Mouse (Mus musculus): Measurements from ENCODE around the gene Pbx1. TPM values are rescaled to one million over a fixed set of nuclear protein-coding genes. Genes with fewer than 3 reads are reported as not detected.

The Pbx1 gene
- polyA plus RNA-seq, 1 experiment from 2014 or later: 48.8 TPM

GRCm38 (mm10) chr1:168292106-168292505, 140.0 kb downstream of the Pbx1 start:
- TF ChIP-seq CTCF (IDR thresholded peaks at IDR 0.05; ENCODE audit: low read depth): no peak
- no peak overlapping the region for H3K9ac ChIP-seq
- H3K27ac ChIP-seq (ENCODE audit: low read depth): no peak overlapping the region
- H3K36me3 ChIP-seq (ENCODE audit: insufficient read depth): peaks cover 4% of the 10 kb centered on the region; the same call in 1 of the 2 replicates
- ATAC-seq (ENCODE audit: insufficient read depth) (no peak), DNase-seq (no peak)
- H3K4me3 ChIP-seq (ENCODE audit: low read depth, low read length): no peak overlapping the region
- WGBS: 53% methylated on average over 9 of the region's 9 CpGs
- no peaks in the 10 kb centered on the region for H3K27me3 ChIP-seq (ENCODE audit: insufficient read depth, low read length)
- no peaks in the 10 kb centered on the region for H3K9me3 ChIP-seq (ENCODE audit: low read depth, low read length)
- peaks cover 26% of the 10 kb centered on the region for H3K4me1 ChIP-seq (ENCODE audit: insufficient read depth)
- H3K4me2 ChIP-seq: no peak overlapping the region

- H3K27me3 ChIP-seq (ENCODE audit: insufficient read depth, low read length): no peaks in the 10 kb centered on the region
- DNase-seq (no peak), ATAC-seq (ENCODE audit: insufficient read depth) (peak; percentile 15; the same call in 1 of the 2 replicates)
- H3K9ac ChIP-seq: no peak overlapping the region
- H3K4me1 ChIP-seq (ENCODE audit: insufficient read depth): peaks cover 26% of the 10 kb centered on the region
- H3K4me2 ChIP-seq: no peak overlapping the region
- peaks cover 4% of the 10 kb centered on the region; the same call in 1 of the 2 replicates for H3K36me3 ChIP-seq (ENCODE audit: insufficient read depth)
- no peaks in the 10 kb centered on the region for H3K9me3 ChIP-seq (ENCODE audit: low read depth, low read length)
- peak overlapping the region; percentile 39 for H3K27ac ChIP-seq (ENCODE audit: low read depth)
- no peak for TF ChIP-seq CTCF (IDR thresholded peaks at IDR 0.05; ENCODE audit: low read depth)
- 81% methylated on average over 6 of the region's 6 CpGs for WGBS
- no peak overlapping the region for H3K4me3 ChIP-seq (ENCODE audit: low read depth, low read length)
These were observed 140.4 kb downstream of the Pbx1 start for GRCm38 (mm10) chr1:168291643-168292040.

DNA sequence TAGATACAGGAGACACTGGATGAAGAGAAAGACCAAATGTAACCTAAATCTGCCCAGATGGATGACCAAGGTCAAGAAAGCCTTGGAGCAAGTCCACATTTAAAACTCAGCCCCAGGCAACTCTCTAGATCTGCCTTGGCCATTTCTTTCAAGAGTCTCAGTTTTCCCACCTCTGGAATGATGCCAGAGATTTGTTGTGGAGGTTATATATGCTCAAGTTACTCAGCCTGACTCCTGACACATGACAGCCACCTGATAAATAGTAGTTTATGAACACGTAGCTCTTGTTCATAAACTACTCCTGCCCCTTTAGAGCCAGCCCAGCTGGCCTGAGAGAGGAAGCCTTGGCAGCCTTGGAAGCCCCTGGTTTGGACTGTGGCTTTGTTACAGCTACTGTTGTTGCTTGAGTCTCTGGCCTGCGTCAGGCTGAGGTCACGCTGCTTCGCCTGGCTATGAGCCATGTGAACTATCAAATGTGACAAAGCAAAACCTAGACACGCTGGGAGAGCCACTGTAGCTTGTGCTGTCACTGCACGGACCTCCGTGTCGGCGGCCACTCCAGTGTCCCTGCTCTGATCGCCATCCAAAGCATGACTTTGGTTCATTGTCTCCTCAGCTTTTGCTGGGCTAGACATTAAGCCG, 140.9 kb downstream of the Pbx1 start:
- Histone ChIP-seq H3K27ac (ENCODE audit: low read depth) (peak overlapping the region; percentile 39), H3K4me3 (ENCODE audit: low read depth, low read length) (no peak overlapping the region), H3K9me3 (ENCODE audit: low read depth, low read length) (no peaks in the 10 kb centered on the region), H3K36me3 (ENCODE audit: insufficient read depth) (peaks cover 4% of the 10 kb centered on the region; the same call in 1 of the 2 replicates), H3K27me3 (ENCODE audit: insufficient read depth, low read length) (no peaks in the 10 kb centered on the region), H3K4me1 (ENCODE audit: insufficient read depth) (peaks cover 26% of the 10 kb centered on the region), H3K9ac (no peak overlapping the region), H3K4me2 (no peak overlapping the region)
- peak; percentile 69 for ATAC-seq (ENCODE audit: insufficient read depth)
- peak; percentile 86 for DNase-seq
- 43% methylated on average over 11 of the region's 11 CpGs for WGBS
- no peak for TF ChIP-seq CTCF (IDR thresholded peaks at IDR 0.05; ENCODE audit: low read depth)

- WGBS: 78% methylated on average over 8 of the region's 8 CpGs
- no peak for TF ChIP-seq CTCF (IDR thresholded peaks at IDR 0.05; ENCODE audit: low read depth)
- H3K9me3 ChIP-seq (ENCODE audit: low read depth, low read length): no peaks in the 10 kb centered on the region
- H3K36me3 ChIP-seq (ENCODE audit: insufficient read depth): peaks cover 4% of the 10 kb centered on the region; the same call in 1 of the 2 replicates
- H3K4me3 ChIP-seq (ENCODE audit: low read depth, low read length): no peak overlapping the region
- H3K4me1 ChIP-seq (ENCODE audit: insufficient read depth): peaks cover 28% of the 10 kb centered on the region
- no peak overlapping the region for H3K9ac ChIP-seq
- DNase-seq (no peak), ATAC-seq (ENCODE audit: insufficient read depth) (no peak)
- no peak overlapping the region for H3K27ac ChIP-seq (ENCODE audit: low read depth)
- no peaks in the 10 kb centered on the region for H3K27me3 ChIP-seq (ENCODE audit: insufficient read depth, low read length)
- H3K4me2 ChIP-seq: no peak overlapping the region
These were observed 141.7 kb downstream of the Pbx1 start for GRCm38 (mm10) chr1:168290236-168290985.

- Histone ChIP-seq H3K4me1 (ENCODE audit: insufficient read depth) (peaks cover 42% of the 10 kb centered on the region), H3K36me3 (ENCODE audit: insufficient read depth) (peaks cover 4% of the 10 kb centered on the region; the same call in 1 of the 2 replicates), H3K27ac (ENCODE audit: low read depth) (peak overlapping the region; percentile 83), H3K9me3 (ENCODE audit: low read depth, low read length) (no peaks in the 10 kb centered on the region), H3K4me2 (peak overlapping the region; percentile 21; the same call in 1 of the 2 replicates), H3K27me3 (ENCODE audit: insufficient read depth, low read length) (no peaks in the 10 kb centered on the region), H3K9ac (no peak overlapping the region), H3K4me3 (ENCODE audit: low read depth, low read length) (no peak overlapping the region)
- WGBS: 47% methylated on average over 10 of the region's 10 CpGs
- DNase-seq (no peak), ATAC-seq (ENCODE audit: insufficient read depth) (no peak)
- no peak for TF ChIP-seq CTCF (IDR thresholded peaks at IDR 0.05; ENCODE audit: low read depth)
These were observed 143.1 kb downstream of the Pbx1 start for GRCm38 (mm10) chr1:168288891-168289545.

DNA sequence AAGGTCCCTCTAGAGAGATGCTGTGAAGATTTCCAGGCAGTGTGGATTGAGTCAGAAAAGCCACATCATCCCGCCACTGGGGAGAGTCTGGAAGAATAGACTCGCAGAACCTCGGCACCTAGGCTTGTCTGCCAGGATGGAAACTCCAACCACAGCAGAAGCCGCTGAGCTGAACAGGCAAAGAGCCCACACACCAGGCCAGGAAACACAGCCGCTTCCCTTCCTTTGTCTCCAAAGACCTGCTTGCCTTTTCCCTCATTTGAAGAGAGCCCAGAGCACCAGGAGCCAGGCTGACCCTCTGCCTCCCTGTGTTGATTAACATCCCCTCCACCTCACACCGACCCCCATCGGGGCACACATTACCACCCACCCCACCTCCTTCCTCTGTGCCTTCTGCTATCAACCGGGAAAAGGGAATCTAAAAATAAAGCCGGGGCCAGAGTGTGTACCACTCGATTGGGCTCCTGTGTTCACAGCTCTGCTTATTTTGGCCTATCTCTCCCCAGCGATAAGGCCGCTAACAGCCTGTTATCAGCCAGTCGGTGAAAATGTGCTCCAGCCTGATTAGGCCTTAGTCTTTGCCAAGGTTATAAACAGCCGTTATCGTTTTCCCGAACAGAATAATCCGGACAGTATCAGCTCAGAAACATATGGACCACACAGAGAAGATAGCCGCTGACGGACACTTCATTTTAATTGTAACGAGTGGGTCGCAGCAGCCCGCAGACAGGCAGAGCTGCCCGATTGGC, 144.1 kb downstream of the Pbx1 start:
- peak; percentile 59 for ATAC-seq (ENCODE audit: insufficient read depth)
- H3K4me3 ChIP-seq (ENCODE audit: low read depth, low read length): no peak overlapping the region
- H3K36me3 ChIP-seq (ENCODE audit: insufficient read depth): peaks cover 4% of the 10 kb centered on the region; the same call in 1 of the 2 replicates
- H3K27me3 ChIP-seq (ENCODE audit: insufficient read depth, low read length): no peaks in the 10 kb centered on the region
- H3K4me1 ChIP-seq (ENCODE audit: insufficient read depth): peaks cover 46% of the 10 kb centered on the region
- peak overlapping the region; percentile 83 for H3K27ac ChIP-seq (ENCODE audit: low read depth)
- TF ChIP-seq CTCF (IDR thresholded peaks at IDR 0.05; ENCODE audit: low read depth): no peak
- H3K4me2 ChIP-seq: peak overlapping the region; percentile 21; the same call in 1 of the 2 replicates
- WGBS: 20% methylated on average over 23 of the region's 23 CpGs
- H3K9me3 ChIP-seq (ENCODE audit: low read depth, low read length): no peaks in the 10 kb centered on the region
- H3K9ac ChIP-seq: 0 out of 2 replicates have a peak overlapping the region, but pooled peaks have one; percentile 17
- peak; percentile 61 for DNase-seq

All from lung, embryonic 14.5 days (tissue).